Mouse (Mus musculus): Measurements from ENCODE around the gene Nr1h3. TPM values are rescaled to one million over a fixed set of nuclear protein-coding genes. Genes with fewer than 3 reads are reported as not detected.

Gene Nr1h3
- polyA plus RNA-seq, 1 experiment from 2014 or later, result 12.8 TPM

DNA sequence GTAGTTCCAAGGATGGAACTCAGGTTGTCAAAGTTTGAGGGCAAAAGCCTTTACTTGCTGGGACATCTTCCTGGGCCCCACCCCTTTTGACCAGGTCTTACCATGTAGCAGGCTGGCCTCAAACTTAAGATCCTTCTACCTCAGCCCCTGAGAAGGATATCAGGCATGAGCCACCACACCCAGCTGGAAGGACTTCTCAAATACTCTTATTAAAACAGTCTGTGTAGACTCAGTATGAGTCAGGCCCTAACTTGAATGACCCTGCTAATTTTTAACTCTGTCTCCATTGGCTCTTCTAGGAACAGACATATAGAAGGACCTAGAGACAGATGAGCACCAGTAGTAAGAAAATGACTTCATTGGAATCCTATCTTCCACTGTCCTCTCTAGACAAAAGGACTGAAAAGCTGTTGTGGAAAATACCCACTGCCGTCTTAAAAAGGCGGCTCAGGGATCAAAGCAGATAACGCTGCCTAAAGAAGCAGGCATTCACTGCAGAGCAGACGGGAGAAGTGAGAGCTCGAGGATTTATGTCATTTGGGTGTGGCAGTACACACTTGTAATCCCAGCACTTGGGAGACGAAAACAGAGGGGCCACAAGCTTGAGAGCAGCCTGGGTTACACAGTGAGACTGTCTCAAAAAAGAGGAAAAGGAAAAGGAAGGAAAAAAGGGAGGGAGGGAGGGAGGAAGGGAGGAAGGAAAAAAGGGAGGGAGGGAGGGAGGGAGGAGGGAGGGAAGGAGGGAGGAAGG lies 45.5 kb downstream of the Nr1h3 start:
- Histone ChIP-seq H3K27me3 (replicated peaks) (no peaks in the 10 kb centered on the region), H3K36me3 (peaks cover 4% of the 10 kb centered on the region; the same call in 1 of the 2 replicates), H3K4me3 (replicated peaks) (no peak overlapping the region), H3K9me3 (no peaks in the 10 kb centered on the region), H3K4me2 (replicated peaks) (no peak overlapping the region), H3K27ac (no peak overlapping the region), H3K9ac (no peak overlapping the region), H3K4me1 (replicated peaks) (no peaks in the 10 kb centered on the region)
- WGBS, result 24% methylated on average over 6 of the region's 6 CpGs
- peak; percentile 70; the same call in 1 of the 2 replicates for ATAC-seq

DNA sequence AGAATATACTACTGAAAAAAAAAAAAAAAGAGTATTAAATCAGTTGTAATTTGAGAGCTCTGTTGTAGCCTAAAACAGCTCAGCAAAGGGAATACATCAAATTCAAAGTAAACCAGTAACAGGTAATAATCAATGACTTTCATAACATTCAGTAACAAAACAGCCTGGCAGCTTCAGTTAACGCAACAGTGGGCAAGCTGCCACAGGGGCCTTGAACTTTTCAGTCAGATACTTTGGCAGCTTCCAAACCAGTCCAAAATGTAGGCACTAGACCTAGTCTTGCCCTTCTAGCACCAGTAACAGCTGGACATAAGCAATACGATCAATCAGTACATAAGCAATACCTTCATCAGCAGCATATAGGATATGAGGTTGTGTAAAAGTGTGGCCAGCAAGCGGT lies 48.5 kb downstream of the Nr1h3 start:
- H3K4me3 ChIP-seq (replicated peaks), result no peak overlapping the region
- H3K27ac ChIP-seq, result no peak overlapping the region
- H3K4me1 ChIP-seq (replicated peaks), result no peaks in the 10 kb centered on the region
- H3K9me3 ChIP-seq, result no peaks in the 10 kb centered on the region
- no peak overlapping the region for H3K9ac ChIP-seq
- H3K4me2 ChIP-seq (replicated peaks), result no peak overlapping the region
- peaks cover 4% of the 10 kb centered on the region; the same call in 1 of the 2 replicates for H3K36me3 ChIP-seq
- no peaks in the 10 kb centered on the region for H3K27me3 ChIP-seq (replicated peaks)
- ATAC-seq, result no peak
- WGBS, result 94% methylated on average over 3 of the region's 3 CpGs

DNA sequence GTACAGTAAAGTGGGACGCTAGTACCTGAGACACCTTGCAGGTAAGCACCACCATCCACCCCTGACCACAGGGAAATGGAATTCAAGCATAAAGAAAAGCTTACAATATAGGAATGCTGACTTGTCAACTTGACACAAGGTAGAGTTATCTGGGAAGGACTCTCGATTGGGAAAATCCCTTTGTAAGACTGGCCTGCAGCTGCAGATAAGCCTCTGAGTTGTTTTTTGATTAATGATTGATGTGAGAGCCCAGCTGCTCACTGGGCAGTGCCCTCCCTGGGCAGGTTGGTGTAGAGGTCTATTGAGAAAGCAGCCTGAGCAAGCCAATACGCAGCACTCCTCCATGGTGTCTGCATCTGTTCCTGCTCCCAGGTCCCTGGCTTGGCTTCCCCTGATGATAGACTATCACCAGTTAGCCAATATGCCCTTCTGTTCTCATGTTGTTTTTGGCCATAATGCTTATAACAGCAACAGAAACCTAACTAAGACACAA lies 49.7 kb downstream of the Nr1h3 start:
- ATAC-seq, result no peak
- H3K27me3 ChIP-seq (replicated peaks), result no peaks in the 10 kb centered on the region
- peaks cover 4% of the 10 kb centered on the region; the same call in 1 of the 2 replicates for H3K36me3 ChIP-seq
- H3K27ac ChIP-seq, result no peak overlapping the region
- H3K4me1 ChIP-seq (replicated peaks), result no peaks in the 10 kb centered on the region
- H3K9ac ChIP-seq, result no peak overlapping the region
- H3K4me2 ChIP-seq (replicated peaks), result no peak overlapping the region
- WGBS, result 76% methylated on average over 3 of the region's 3 CpGs
- H3K4me3 ChIP-seq (replicated peaks), result no peak overlapping the region
- no peaks in the 10 kb centered on the region for H3K9me3 ChIP-seq

DNA sequence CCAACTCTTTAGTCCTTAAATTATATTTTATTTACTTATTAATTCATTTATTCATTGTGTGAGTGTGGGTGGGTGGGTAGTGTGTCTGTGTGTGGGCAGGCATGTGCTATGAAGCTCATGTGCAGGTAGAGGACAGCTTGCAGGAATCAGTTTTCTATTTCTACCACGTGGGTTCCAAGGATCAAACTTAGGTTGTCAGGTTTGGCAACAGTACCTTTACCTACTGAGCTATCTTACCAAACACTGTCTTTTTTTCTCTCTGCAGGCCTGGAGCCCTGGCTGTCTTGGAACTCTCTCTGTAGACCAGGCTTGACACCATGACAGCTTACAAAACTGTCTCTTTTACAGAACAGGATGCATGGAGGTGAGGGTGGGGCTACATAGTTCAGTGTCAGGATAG lies 51.3 kb downstream of the Nr1h3 start:
- no peaks in the 10 kb centered on the region for H3K27me3 ChIP-seq (replicated peaks)
- peaks cover 4% of the 10 kb centered on the region; the same call in 1 of the 2 replicates for H3K36me3 ChIP-seq
- no peak for ATAC-seq
- 63% methylated on average over 1 of the region's 1 CpGs for WGBS
- no peaks in the 10 kb centered on the region for H3K9me3 ChIP-seq
- H3K27ac ChIP-seq, result no peak overlapping the region
- H3K4me1 ChIP-seq (replicated peaks), result no peaks in the 10 kb centered on the region
- no peak overlapping the region for H3K9ac ChIP-seq
- no peak overlapping the region for H3K4me3 ChIP-seq (replicated peaks)
- no peak overlapping the region for H3K4me2 ChIP-seq (replicated peaks)

DNA sequence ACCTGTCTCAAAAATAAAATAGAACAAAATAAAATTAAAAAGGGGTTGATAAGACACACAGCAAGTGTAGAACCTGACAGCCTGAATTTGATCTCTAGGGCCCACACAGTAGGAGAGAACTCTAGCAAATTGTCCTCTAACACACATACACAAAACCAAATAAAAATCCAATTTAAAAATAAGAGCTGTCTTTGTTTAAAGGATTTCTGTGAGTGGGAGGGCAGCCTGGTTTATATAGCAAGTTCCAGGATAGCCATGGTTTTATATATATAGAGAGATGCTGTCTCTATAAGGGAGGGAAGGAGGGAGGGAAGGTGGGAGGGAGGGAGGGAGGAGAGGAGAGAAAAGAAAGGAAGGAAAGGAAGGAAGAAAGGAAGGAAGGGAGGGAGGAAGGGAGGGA lies 54.5 kb downstream of the Nr1h3 start:
- H3K4me2 ChIP-seq (replicated peaks), result no peak overlapping the region
- H3K27ac ChIP-seq, result no peak overlapping the region
- no peaks in the 10 kb centered on the region for H3K4me1 ChIP-seq (replicated peaks)
- no peak for ATAC-seq
- H3K36me3 ChIP-seq, result peaks cover 8% of the 10 kb centered on the region
- no peaks in the 10 kb centered on the region for H3K27me3 ChIP-seq (replicated peaks)
- no peaks in the 10 kb centered on the region for H3K9me3 ChIP-seq
- H3K4me3 ChIP-seq (replicated peaks), result no peak overlapping the region
- H3K9ac ChIP-seq, result no peak overlapping the region

DNA sequence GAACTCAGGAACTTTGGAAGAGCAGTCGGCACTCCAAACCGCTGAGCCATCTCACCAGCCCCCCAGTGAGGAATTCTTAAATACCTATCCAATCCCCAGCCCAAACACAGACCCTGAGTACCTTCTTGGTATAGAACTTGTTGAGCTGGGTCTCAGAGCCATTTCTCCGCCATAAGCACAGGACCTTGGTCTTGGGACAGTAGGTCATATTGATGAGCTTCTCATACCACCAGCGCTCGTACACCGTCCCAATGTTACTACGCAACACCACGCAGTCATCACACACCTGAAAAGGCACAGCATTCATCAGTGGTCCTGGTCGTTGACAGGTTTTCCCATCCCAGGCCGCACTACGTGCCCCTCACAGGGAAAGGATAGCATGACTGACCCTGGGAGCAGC lies 59.2 kb downstream of the Nr1h3 start:
- Histone ChIP-seq H3K4me2 (replicated peaks) (no peak overlapping the region), H3K27ac (no peak overlapping the region), H3K4me3 (replicated peaks) (no peak overlapping the region), H3K9me3 (no peaks in the 10 kb centered on the region), H3K4me1 (replicated peaks) (no peaks in the 10 kb centered on the region), H3K27me3 (replicated peaks) (no peaks in the 10 kb centered on the region), H3K36me3 (peaks cover 10% of the 10 kb centered on the region), H3K9ac (no peak overlapping the region)
- 95% methylated on average over 11 of the region's 11 CpGs for WGBS
- ATAC-seq, result no peak

DNA sequence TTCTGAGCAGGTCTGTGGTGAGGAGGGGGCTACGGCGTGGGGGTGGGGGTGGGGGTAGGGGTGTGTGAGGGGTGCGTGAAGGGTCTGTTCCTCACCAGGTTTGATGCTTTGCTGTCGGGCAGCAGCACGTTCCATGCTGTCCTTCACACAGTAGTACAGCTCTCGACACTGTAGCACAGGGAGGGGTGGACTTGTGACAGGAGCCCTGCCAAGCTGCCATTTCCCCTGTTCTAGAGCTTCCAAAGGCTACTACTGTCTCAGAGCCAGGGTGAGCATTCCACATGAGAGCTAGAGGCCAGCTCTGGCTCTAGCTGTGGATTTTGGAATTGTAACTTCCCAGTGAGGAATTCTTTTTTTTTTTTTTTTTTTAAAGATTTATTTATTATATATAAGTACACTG lies 59.7 kb downstream of the Nr1h3 start:
- no peaks in the 10 kb centered on the region for H3K4me1 ChIP-seq (replicated peaks)

DNA sequence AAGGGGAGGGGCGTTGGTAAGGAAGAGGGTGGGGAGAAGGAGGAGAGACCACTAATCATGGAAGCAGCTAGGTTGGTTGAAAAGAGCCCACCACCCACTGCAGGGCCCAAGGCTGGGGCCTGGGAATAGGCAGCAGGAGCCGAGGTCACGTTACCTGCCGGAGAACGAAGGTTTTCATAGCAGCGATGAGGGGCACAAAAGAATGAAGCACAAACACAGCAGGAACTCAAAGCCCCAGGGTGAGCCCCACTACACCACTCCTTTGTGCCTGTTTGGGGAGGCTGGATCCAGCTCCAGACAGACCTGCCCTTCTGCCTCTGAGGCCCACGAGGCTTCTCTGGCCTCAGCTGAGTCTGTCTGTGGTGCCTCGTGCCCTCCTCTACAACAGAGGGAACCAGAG lies 62.9 kb downstream of the Nr1h3 start:
- Histone ChIP-seq H3K27me3 (replicated peaks) (no peaks in the 10 kb centered on the region), H3K36me3 (peaks cover 10% of the 10 kb centered on the region), H3K4me2 (replicated peaks) (no peak overlapping the region), H3K4me1 (replicated peaks) (no peaks in the 10 kb centered on the region), H3K9ac (no peak overlapping the region), H3K4me3 (replicated peaks) (no peak overlapping the region), H3K9me3 (no peaks in the 10 kb centered on the region), H3K27ac (no peak overlapping the region)
- no peak for ATAC-seq
- 83% methylated on average over 8 of the region's 8 CpGs for WGBS

More for the DNA sequence above, 59.7 kb downstream of the Nr1h3 start:
- Histone ChIP-seq H3K4me3 (replicated peaks) (no peak overlapping the region), H3K9me3 (no peaks in the 10 kb centered on the region), H3K27ac (no peak overlapping the region), H3K27me3 (replicated peaks) (no peaks in the 10 kb centered on the region), H3K36me3 (peaks cover 10% of the 10 kb centered on the region), H3K9ac (no peak overlapping the region), H3K4me2 (replicated peaks) (no peak overlapping the region)
- 78% methylated on average over 6 of the region's 6 CpGs for whole genome bisulfite sequencing
- no peak for ATAC-seq

DNA sequence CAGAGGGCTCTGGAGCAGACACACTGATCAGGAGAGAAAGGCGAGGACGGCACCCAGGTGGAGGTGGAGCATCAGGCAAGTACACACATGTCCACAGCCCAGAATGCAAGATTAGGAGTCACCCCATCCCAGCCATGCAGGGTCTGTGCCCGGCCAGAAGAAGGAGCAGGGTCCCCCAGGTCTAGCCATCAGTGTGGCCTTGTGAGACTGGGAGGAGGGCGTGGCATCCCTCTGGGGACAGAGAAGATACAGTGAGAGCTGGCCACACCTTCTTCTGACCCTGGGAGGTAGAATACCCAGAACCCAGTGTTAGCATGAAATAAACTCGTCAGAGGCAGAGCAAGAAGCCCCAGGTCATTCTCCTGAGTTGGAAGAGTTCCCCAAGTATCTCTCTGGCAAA lies 63.3 kb downstream of the Nr1h3 start:
- Histone ChIP-seq H3K9me3 (no peaks in the 10 kb centered on the region), H3K4me1 (replicated peaks) (no peaks in the 10 kb centered on the region), H3K4me3 (replicated peaks) (no peak overlapping the region), H3K27ac (no peak overlapping the region), H3K27me3 (replicated peaks) (no peaks in the 10 kb centered on the region), H3K4me2 (replicated peaks) (no peak overlapping the region), H3K9ac (no peak overlapping the region), H3K36me3 (peaks cover 10% of the 10 kb centered on the region)
- no peak for ATAC-seq
- 71% methylated on average over 5 of the region's 5 CpGs for WGBS

DNA sequence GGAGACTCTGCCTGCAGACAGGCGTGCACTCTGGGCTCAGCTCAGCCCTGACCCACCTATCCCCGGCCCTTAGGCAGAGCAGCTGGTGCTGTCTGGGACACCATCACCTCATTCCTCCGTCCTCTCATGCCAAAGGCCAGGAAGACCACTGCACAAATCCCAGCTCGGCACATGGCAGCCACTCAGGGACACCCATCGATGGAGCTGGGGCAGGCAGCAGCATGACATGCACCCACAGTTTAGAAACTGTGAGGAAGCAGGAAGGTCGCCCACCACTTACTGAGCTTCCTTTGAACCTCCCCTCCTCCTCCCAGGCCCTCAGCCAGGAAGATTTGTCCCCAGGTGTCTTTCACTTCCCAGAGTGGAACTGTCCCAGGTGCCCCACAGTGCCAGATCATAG lies 65.2 kb downstream of the Nr1h3 start:
- WGBS, result 73% methylated on average over 6 of the region's 6 CpGs
- Histone ChIP-seq H3K4me2 (replicated peaks) (no peak overlapping the region), H3K9me3 (no peaks in the 10 kb centered on the region), H3K27ac (no peak overlapping the region), H3K36me3 (peaks cover 5% of the 10 kb centered on the region), H3K4me1 (replicated peaks) (no peaks in the 10 kb centered on the region), H3K27me3 (replicated peaks) (no peaks in the 10 kb centered on the region), H3K9ac (no peak overlapping the region), H3K4me3 (replicated peaks) (no peak overlapping the region)
- no peak for ATAC-seq

DNA sequence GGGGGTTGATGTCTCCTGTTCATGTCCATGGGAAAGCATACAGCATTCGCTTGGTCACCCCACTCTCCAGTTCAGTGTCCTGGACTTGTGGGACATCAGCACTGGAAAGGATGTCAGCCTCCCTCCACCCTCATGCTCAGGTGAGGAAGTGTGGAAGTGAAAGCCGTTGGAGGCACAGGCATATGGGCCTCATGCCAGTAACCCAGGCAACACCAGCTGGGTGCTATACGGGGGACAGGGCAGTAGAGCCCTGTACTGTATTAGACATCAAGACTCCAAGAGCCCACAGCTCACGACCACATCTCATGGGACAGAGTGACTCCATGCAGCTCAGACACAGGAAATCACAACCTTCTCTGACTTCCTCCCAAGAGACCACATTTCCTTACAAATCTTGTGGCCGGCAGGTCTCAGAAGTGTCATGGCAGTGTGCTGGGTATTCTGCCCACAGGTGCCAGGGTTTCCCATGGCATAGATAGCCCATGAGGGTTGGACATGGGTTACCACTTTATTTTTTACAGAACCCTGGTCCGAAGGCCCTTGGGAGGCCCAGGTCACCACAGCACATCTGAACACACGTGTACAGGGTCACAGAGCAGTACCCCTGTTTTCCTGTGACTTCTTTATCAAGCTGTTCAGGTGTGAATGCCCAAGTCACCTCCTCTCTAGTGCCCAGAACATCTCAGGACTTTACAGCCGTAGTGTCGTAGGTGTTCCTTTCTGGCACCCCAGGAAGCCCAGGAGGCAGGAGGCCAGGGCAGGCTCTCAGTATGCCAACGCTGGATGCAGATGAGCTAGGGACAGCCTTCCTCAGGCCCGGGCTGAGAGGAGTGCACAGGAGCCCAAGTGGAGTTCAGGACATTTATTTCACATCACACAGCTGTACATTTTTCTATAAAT lies 65.9 kb downstream of the Nr1h3 start:
- Histone ChIP-seq H3K9me3 (no peaks in the 10 kb centered on the region), H3K4me1 (replicated peaks) (no peaks in the 10 kb centered on the region), H3K4me3 (replicated peaks) (no peak overlapping the region), H3K4me2 (replicated peaks) (no peak overlapping the region), H3K27me3 (replicated peaks) (no peaks in the 10 kb centered on the region), H3K36me3 (peaks cover 1% of the 10 kb centered on the region; the same call in 1 of the 2 replicates), H3K27ac (no peak overlapping the region), H3K9ac (no peak overlapping the region)
- WGBS, result 78% methylated on average over 11 of the region's 11 CpGs
- ATAC-seq, result no peak
